Mouse (Mus musculus) stomach, postnatal 0 days (tissue): Measurements from ENCODE around the gene Grk2. TPM values are rescaled to one million over a fixed set of nuclear protein-coding genes. Genes with fewer than 3 reads are reported as not detected.

Source experiments
- ATAC-seq: fragments of 200-750 bp; cut with Nextera tagmentation; 2 replicates; pipeline ENCODE4 v1.8.0; 2017; ENCODE audit not compliant: low FRiP score, low TSS enrichment
- DNase-seq: peaks from one replicate; pipeline ENCODE4 v3.0.0-alpha.2; 2016; ENCODE audit warnings: low spot score
- H3K27ac ChIP-seq: fragments of 300-500 bp; sonication (generic); replicated peaks from 2 replicates; pipeline ENCODE4 v1.5.1; 2014; ENCODE audit warnings: mild to moderate bottlenecking, control low read depth
- H3K27me3 ChIP-seq: fragments of 300-500 bp; sonication (generic); 2 replicates; pipeline ENCODE4 v1.6.1; 2014; ENCODE audit warnings: low read length; ENCODE audit not compliant: control insufficient read depth, insufficient read depth
- H3K36me3 ChIP-seq: fragments of 300-500 bp; sonication (generic); 2 replicates; pipeline ENCODE4 v1.6.1; 2014; ENCODE audit warnings: low read length, mixed read lengths; ENCODE audit not compliant: control insufficient read depth, insufficient read depth
- H3K4me1 ChIP-seq: fragments of 300-500 bp; sonication (generic); replicated peaks from 2 replicates; pipeline ENCODE4 v1.6.1; 2014; ENCODE audit warnings: antibody characterized with exemption; ENCODE audit not compliant: control insufficient read depth, insufficient read depth
- H3K4me2 ChIP-seq: fragments of 300-500 bp; sonication (generic); replicated peaks from 2 replicates; pipeline ENCODE4 v1.6.1; 2014; ENCODE audit warnings: low read depth, mild to moderate bottlenecking, control low read depth, moderate library complexity
- H3K4me3 ChIP-seq: fragments of 300-500 bp; sonication (generic); 2 replicates; pipeline ENCODE4 v1.5.1; 2014; ENCODE audit warnings: low read depth, low read length, control low read depth
- H3K9ac ChIP-seq: fragments of 300-500 bp; sonication (generic); 2 replicates; pipeline ENCODE4 v1.6.1; 2014; ENCODE audit warnings: mild to moderate bottlenecking, low read length, control low read depth, mixed read lengths
- H3K9me3 ChIP-seq: fragments of 300-500 bp; sonication (generic); 2 replicates; pipeline ENCODE4 v1.6.1; 2016; ENCODE audit warnings: low read length; ENCODE audit not compliant: control insufficient read depth
- CTCF ChIP-seq: IDR thresholded peaks from 2 replicates; pipeline ENCODE4 v1.5.1; 2016; ENCODE audit warnings: antibody characterized with exemption, low read depth, mild to moderate bottlenecking, moderate library complexity
- EP300 ChIP-seq: optimal IDR thresholded peaks from 2 replicates; pipeline ENCODE3; 2016; ENCODE audit warnings: antibody characterized with exemption
- WGBS: fragments of 180-500 bp; shearing (Covaris S2); extraction: QIAGEN DNeasy Blood & Tissue Kit; methylation state at CpG from one replicate; pipeline ENCODE4 v1.1.7; 2014; 5-methylcytosine and 5-hydroxymethylcytosine counted together
- polyA plus RNA-seq: library from polyadenylated mRNA; unstranded; fragments of >200 nt; fragmentation: Nextera tagmentation; extraction: Ambion mirVana; gene quantifications from 2 replicates; pipeline ENCODE4 v1.2.1, GENCODE M21; 2015

The Grk2 gene
- polyA plus RNA-seq, 1 experiment from 2014 or later = 19.3 TPM

DNA sequence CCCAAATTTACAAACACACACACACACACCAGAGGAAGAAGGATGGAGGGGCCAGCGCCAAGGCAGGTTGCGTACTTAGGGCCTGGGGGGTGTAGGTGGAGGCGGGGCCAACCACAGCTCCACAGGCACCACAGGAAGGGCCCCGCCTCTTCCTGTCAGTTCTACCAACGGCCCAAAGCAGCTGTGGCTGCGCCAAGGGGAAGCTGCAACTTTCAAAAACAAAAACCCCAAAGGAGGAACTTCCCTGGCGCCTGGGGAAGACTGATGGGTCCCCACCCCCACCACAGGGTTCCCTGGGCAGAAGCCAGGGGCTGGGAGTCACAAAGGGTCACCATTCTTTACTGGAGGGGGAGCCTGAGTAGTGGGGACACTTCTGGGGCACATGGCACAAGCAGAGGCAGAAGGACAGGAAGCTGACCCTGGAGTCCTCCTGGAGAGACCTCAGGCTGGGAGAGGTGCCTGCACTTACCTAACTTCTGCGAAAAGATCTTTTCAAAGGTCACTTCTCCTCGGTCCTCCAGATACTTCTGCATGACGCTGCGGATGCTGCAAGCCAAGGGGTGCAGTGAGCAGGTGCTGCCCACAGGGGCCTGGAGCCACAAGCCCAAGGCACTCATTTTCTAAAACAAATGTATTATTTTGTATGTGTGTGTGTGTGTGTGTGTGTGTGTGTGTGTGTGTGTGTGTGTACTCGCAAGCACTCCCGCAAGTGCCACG, 11.5 kb downstream of the Grk2 start:
- Histone ChIP-seq H3K27ac (peak overlapping the region; percentile 53; the same call in 1 of the 2 replicates), H3K27me3 (no peaks in the 10 kb centered on the region), H3K9me3 (no peaks in the 10 kb centered on the region), H3K4me3 (no peak overlapping the region), H3K9ac (peak overlapping the region; percentile 13; the same call in 1 of the 2 replicates), H3K4me2 (no peak overlapping the region), H3K4me1 (no peaks in the 10 kb centered on the region), H3K36me3 (peaks cover 31% of the 10 kb centered on the region)
- DNase-seq (no peak), ATAC-seq (no peak)
- TF ChIP-seq CTCF (no peak), EP300 (no peak)
- WGBS = 54% methylated on average over 14 of the region's 14 CpGs

DNA sequence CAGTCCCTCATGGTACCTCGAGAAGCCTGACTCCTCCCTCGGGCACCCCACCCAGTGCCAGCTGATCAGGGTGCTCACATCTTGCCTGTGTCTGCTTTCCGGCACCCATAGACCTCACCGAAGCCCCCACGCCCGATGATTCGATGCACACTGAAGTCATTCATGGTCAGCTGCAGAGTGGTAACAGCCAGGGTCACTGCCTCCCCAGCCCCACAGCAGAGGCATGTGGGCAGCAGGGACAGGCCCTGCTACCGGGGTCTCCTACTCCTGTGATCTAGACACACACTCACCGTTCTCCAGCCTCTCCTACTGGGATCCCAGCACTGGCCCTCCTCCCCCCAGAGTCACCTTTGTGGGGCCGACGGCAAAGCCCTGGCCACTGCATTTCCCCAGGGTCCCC, 14.9 kb downstream of the Grk2 start:
- WGBS = 89% methylated on average over 11 of the region's 11 CpGs
- H3K36me3 ChIP-seq = peaks cover 59% of the 10 kb centered on the region

DNA sequence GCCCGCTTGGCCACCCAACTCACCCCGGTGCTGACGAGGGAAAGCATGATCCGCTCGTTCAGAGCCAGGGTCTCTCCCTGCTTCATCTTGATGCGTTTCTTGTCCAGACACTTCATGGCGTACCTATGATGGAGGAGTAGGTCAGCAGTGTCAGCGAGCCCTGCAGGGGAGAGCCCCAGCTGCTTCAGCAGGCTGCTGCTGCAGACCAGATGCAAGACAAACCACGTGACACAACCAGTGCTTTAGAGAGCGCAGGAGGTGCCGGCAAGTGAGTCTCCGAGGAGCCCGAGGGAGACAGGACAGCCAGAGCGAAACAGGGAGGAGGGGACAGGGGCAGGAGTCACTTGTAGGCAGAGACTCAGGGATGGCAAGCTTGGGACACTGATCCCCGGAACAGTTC, 15.3 kb downstream of the Grk2 start:
- 78% methylated on average over 15 of the region's 15 CpGs for WGBS
- no peak overlapping the region for H3K4me2 ChIP-seq
- H3K27ac ChIP-seq = no peak overlapping the region
- no peak overlapping the region for H3K4me3 ChIP-seq
- no peaks in the 10 kb centered on the region for H3K4me1 ChIP-seq
- DNase-seq (no peak), ATAC-seq (no peak)
- no peak for TF ChIP-seq CTCF
- TF ChIP-seq EP300 = no peak
- H3K9me3 ChIP-seq = no peaks in the 10 kb centered on the region
- H3K27me3 ChIP-seq = no peaks in the 10 kb centered on the region
- no peak overlapping the region for H3K9ac ChIP-seq
- peaks cover 61% of the 10 kb centered on the region for H3K36me3 ChIP-seq

More for the DNA sequence above, 14.9 kb downstream of the Grk2 start:
- Histone ChIP-seq H3K9ac (no peak overlapping the region), H3K4me3 (no peak overlapping the region), H3K9me3 (no peaks in the 10 kb centered on the region), H3K27me3 (no peaks in the 10 kb centered on the region), H3K27ac (no peak overlapping the region), H3K4me2 (no peak overlapping the region), H3K4me1 (no peaks in the 10 kb centered on the region)
- DNase-seq = no peak
- no peak for ATAC-seq
- TF ChIP-seq CTCF (no peak), EP300 (no peak)

DNA sequence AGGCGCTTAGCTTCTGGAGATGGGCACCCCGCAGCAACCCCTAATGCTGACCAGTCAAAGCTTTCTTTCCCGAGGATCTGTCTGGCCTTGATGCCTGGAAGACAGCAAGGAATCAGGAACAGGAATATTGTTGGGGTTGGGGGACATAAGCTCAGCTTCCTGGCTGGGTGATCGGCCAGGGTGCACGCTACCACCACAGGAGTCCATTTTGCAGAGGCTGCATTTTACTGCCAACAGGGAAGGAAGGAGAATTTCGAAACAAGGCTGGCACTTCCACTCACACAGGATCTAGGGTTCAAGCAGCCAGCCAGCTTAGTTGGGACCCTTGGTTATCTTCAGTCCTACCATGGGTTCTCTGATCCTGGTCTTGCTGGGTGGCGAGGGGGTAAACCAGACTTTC, 22.4 kb downstream of the Grk2 start:
- no peak for DNase-seq
- no peaks in the 10 kb centered on the region for H3K4me1 ChIP-seq
- H3K9ac ChIP-seq = no peak overlapping the region
- H3K4me2 ChIP-seq = peak overlapping the region; percentile 76
- H3K27ac ChIP-seq = no peak overlapping the region
- no peaks in the 10 kb centered on the region for H3K27me3 ChIP-seq
- TF ChIP-seq CTCF = no peak
- TF ChIP-seq EP300 = no peak
- H3K4me3 ChIP-seq = peak overlapping the region; percentile 60
- WGBS = 45% methylated on average over 7 of the region's 7 CpGs
- peaks cover 22% of the 10 kb centered on the region for H3K36me3 ChIP-seq
- H3K9me3 ChIP-seq = no peaks in the 10 kb centered on the region
- no peak for ATAC-seq

DNA sequence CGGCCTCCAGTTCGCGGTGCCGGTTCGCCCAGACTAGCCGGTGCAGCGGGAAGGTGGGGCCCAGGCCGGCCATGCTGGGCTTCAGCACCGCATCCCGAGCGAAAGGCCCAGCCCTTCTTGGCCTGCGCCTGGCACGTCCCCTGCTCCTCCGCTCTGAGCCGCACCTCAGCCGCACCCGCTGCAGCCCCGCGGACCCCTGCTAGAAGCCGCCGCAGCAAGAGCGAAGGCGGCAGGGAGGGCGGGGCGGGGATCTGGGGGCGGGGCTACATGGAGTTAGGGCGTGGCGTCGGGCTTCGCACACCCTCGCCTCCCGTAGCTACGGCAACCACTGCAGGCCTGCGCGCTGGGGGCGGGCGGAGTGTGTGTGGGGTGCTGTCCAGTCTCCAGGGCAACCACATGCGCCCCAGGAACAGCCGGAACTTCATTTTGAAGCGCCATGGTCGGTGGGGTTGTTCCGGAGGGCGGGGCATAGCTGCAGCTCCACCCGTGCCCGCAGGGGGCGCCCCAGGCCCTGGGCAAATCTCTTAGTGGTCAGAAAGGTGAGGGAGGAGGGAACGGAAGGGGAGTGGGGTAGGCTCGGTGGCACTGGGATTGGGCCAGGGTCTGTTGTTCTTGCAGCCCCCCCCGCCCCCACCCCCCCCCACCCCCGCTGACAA, 23.0 kb downstream of the Grk2 start, which contains the start of gene Ankrd13d:
Ankrd13d (minus strand) TSS at position 240 of the 656 bp plus-strand sequence.
- H3K4me1 ChIP-seq = no peaks in the 10 kb centered on the region
- TF ChIP-seq EP300 (no peak), CTCF (peak; percentile 83)
- H3K27ac ChIP-seq = peak within 1 kb of the TSS; percentile 20; the same call in 1 of the 2 replicates
- H3K4me2 ChIP-seq = peak within 1 kb of the TSS; percentile 76
- H3K9me3 ChIP-seq = no peaks in the 10 kb centered on the region
- under 1% methylated on average over 46 of the region's 50 CpGs for WGBS
- ATAC-seq = peak; percentile 93
- H3K36me3 ChIP-seq = peaks cover 20% of the 10 kb centered on the region
- H3K27me3 ChIP-seq = no peaks in the 10 kb centered on the region
- H3K9ac ChIP-seq = peak within 1 kb of the TSS; percentile 65
- peak; percentile 93 for DNase-seq
- H3K4me3 ChIP-seq = peak within 1 kb of the TSS; percentile 60

DNA sequence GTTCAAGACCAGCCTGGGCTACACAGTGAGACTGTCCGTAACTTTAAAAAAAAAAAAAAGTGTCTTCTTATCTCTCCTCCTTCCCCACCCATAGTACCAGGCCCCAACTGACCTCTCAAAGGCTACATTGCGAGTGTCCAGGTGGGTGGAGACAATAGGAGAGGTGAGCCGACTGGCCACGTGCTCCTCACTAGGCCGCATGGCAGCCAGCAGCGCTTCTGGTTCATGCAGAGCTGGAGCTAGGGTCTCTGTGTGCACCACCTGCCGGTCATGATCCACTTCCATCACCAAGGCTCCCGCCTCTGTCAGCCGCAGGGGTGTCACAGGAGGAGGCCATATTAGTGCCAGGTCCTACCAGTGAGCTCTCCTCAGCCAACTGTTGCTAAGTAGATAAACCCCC, 25.6 kb downstream of the Grk2 start:
- H3K27me3 ChIP-seq = no peaks in the 10 kb centered on the region
- no peak overlapping the region for H3K4me3 ChIP-seq
- TF ChIP-seq EP300 (no peak), CTCF (no peak)
- no peaks in the 10 kb centered on the region for H3K9me3 ChIP-seq
- H3K36me3 ChIP-seq = no peaks in the 10 kb centered on the region
- H3K4me2 ChIP-seq = no peak overlapping the region
- DNase-seq = no peak
- WGBS = 91% methylated on average over 9 of the region's 9 CpGs
- no peak overlapping the region for H3K27ac ChIP-seq
- no peaks in the 10 kb centered on the region for H3K4me1 ChIP-seq
- ATAC-seq = no peak
- H3K9ac ChIP-seq = no peak overlapping the region
